Mouse (Mus musculus): ENCODE data around the gene Ocel1. TPM values are rescaled to one million over a fixed set of nuclear protein-coding genes. Genes with fewer than 3 reads are reported as not detected.

Gene Ocel1
- polyA plus RNA-seq, 1 experiment from 2014 or later = 20.5 TPM

DNA sequence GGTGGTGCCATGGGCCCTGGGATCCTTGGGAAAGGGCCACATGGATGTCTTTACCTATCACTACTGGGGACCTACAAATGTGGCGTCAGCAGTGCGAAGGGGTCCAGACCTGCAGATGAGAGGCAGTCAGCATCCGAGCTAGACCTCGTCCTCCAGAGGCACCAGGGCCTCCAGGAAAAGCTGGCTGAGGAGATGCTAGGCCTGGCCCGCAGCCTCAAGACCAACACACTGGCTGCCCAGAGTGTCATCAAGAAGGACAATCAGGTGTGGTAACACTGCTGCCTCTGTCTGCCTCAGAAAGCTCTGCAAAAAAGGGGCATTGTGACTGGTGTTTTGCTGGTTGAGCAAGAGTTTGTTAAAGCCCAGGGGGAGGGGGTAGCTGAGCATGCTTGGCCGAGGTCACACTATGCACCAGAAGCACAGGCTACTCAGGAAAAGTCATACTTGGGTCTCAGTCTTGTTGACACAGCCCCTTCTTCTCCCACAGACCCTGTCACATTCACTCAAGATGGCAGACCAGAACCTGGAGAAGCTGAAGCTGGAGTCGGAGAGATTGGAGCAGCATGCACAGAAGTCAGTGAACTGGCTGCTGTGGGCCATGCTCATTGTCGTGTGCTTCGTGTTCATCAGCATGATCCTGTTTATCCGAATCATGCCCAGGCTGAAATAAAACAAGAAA, 1.9 kb upstream of the Ocel1 start:
- no peak overlapping the region for H3K4me3 ChIP-seq (ENCODE audit: low read depth, low read length)
- no peak overlapping the region for H3K27ac ChIP-seq (ENCODE audit: low read depth, low read length)
- H3K27me3 ChIP-seq (replicated peaks; ENCODE audit: control insufficient read depth, insufficient read depth, low read length) = no peaks in the 10 kb centered on the region
- H3K4me1 ChIP-seq (replicated peaks; ENCODE audit: control insufficient read depth, insufficient read depth, low read length) = no peaks in the 10 kb centered on the region
- TF ChIP-seq CTCF (IDR thresholded peaks at IDR 0.05; ENCODE audit: low read depth) = no peak
- H3K9ac ChIP-seq (ENCODE audit: low read depth, low read length) = no peak overlapping the region
- no peaks in the 10 kb centered on the region for H3K9me3 ChIP-seq (ENCODE audit: control insufficient read depth)
- no peak for ATAC-seq
- no peak overlapping the region for H3K4me2 ChIP-seq (replicated peaks; ENCODE audit: low read depth)
- H3K36me3 ChIP-seq (ENCODE audit: control insufficient read depth, insufficient read depth) = peaks cover 24% of the 10 kb centered on the region; the same call in 1 of the 2 replicates
- WGBS = 94% methylated on average over 10 of the region's 10 CpGs

DNA sequence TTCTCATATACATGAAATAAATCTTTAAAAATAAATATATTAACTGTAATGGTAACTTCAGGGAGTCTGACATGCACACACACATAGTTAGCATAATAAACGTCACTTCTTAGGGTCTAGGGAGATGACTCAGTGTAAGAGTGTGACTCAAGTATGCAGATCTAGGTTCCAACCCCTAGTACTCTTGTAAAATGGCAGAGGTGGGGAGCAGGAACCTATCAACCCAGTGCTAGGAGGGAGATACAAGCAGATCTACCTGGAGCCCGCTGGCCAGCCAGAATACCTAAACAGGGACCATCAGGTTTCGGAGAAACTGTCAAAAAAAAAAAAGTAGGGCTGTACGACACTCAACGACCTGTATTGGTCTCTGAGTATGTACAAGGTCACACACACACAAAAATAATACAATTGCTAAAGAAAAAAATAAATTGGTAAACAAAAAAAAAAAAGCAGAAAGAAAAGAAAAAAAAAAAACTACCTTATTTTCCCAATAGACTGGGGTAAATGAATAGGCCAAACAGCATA, 325 bp upstream of the Ocel1 start:
- 14% methylated on average over 5 of the region's 5 CpGs for WGBS

DNA sequence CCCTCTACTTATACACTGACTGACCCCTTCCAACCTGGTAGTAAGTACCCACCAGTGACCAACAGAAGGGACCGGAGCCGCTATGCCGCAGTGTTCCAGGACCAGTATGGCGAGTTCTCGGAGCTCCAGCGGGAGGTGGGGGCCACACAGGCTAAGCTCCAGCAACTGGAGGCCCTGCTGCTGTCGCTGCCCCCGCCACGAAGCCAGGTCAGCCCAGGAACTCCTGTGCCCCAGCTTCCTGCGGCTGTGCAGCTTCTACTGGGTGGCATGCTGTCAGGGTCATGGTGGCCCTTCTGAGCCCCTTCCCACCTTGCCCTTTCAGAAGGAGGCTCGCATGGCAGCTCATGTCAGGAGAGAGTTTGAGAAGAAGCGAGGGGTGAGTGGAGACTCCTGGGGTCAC, 1.3 kb downstream of the Ocel1 start:
- Histone ChIP-seq H3K27ac (ENCODE audit: low read depth, low read length) (no peak overlapping the region), H3K4me3 (ENCODE audit: low read depth, low read length) (no peak overlapping the region), H3K36me3 (ENCODE audit: control insufficient read depth, insufficient read depth) (peaks cover 44% of the 10 kb centered on the region), H3K27me3 (replicated peaks; ENCODE audit: control insufficient read depth, insufficient read depth, low read length) (no peaks in the 10 kb centered on the region), H3K9ac (ENCODE audit: low read depth, low read length) (no peak overlapping the region), H3K4me1 (replicated peaks; ENCODE audit: control insufficient read depth, insufficient read depth, low read length) (peaks cover 10% of the 10 kb centered on the region; the same call in 1 of the 2 replicates), H3K4me2 (replicated peaks; ENCODE audit: low read depth) (no peak overlapping the region), H3K9me3 (ENCODE audit: control insufficient read depth) (no peaks in the 10 kb centered on the region)
- no peak for ATAC-seq
- no peak for TF ChIP-seq CTCF (IDR thresholded peaks at IDR 0.05; ENCODE audit: low read depth)
- 83% methylated on average over 12 of the region's 12 CpGs for WGBS

More for the DNA sequence above, 325 bp upstream of the Ocel1 start:
- Histone ChIP-seq H3K4me2 (replicated peaks; ENCODE audit: low read depth) (peak overlapping the region; percentile 60), H3K27me3 (replicated peaks; ENCODE audit: control insufficient read depth, insufficient read depth, low read length) (no peaks in the 10 kb centered on the region), H3K9ac (ENCODE audit: low read depth, low read length) (no peak overlapping the region; the same call in 1 of the 2 replicates), H3K4me1 (replicated peaks; ENCODE audit: control insufficient read depth, insufficient read depth, low read length) (peaks cover 4% of the 10 kb centered on the region; the same call in 1 of the 2 replicates), H3K36me3 (ENCODE audit: control insufficient read depth, insufficient read depth) (peaks cover 39% of the 10 kb centered on the region), H3K4me3 (ENCODE audit: low read depth, low read length) (peak overlapping the region; percentile 55), H3K27ac (ENCODE audit: low read depth, low read length) (peak overlapping the region; percentile 78; the same call in 1 of the 2 replicates), H3K9me3 (ENCODE audit: control insufficient read depth) (no peaks in the 10 kb centered on the region)
- ATAC-seq = no peak
- no peak for TF ChIP-seq CTCF (IDR thresholded peaks at IDR 0.05; ENCODE audit: low read depth)

DNA sequence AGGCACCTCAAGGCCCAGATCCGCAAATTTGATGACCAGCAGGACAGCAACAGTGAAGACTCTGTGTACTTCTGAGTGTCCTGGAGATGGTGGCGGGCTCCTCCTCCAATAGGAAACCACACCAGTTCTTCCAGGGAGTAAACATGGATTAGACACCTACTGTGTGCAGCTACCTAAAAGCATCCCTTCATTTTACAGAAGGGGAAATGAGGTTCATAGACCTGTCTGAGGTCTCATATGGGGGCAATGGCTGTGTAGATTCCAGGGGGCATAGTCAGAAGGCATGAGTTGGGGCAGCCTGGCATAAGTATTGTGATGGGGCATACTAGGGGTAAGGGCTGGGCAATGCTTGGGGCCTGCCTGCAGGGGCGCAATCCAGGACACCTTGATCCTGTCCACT, 1.9 kb downstream of the Ocel1 start:
- peaks cover 10% of the 10 kb centered on the region; the same call in 1 of the 2 replicates for H3K4me1 ChIP-seq (replicated peaks; ENCODE audit: control insufficient read depth, insufficient read depth, low read length)
- H3K9ac ChIP-seq (ENCODE audit: low read depth, low read length) = no peak overlapping the region
- no peak overlapping the region for H3K4me3 ChIP-seq (ENCODE audit: low read depth, low read length)
- H3K27ac ChIP-seq (ENCODE audit: low read depth, low read length) = no peak overlapping the region
- H3K9me3 ChIP-seq (ENCODE audit: control insufficient read depth) = no peaks in the 10 kb centered on the region
- no peaks in the 10 kb centered on the region for H3K27me3 ChIP-seq (replicated peaks; ENCODE audit: control insufficient read depth, insufficient read depth, low read length)
- no peak overlapping the region for H3K4me2 ChIP-seq (replicated peaks; ENCODE audit: low read depth)
- TF ChIP-seq CTCF (IDR thresholded peaks at IDR 0.05; ENCODE audit: low read depth) = peak; percentile 26
- no peak for ATAC-seq
- H3K36me3 ChIP-seq (ENCODE audit: control insufficient read depth, insufficient read depth) = peaks cover 49% of the 10 kb centered on the region
- 83% methylated on average over 3 of the region's 3 CpGs for WGBS

DNA sequence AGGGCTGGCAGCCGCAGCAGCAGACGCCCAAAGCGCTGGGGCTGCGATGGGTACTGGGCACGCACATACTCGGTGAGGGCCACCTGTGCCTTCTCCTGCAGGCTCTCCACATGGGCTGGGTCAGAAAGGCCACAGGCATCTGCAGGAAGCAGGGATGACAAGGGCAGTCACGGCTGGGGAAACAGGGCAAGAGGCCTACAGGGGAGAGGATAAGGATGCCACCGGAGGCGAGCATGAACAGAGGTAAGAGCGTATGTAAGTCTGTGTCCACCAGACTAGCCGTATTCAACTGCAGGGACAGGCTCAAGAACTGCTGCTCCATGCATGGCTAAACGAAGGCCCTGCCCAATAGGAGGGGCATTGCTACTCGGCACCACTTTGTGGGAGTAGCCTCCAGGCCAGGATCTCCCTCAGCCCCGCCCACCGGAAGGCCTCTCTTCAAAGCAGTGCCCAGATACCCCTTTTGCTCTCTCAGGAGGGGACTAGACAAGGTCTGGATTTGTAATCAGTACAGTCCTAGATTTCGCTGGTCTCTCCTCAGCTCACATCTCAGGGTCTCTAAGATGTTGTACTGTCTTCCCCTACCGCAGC, 3.6 kb downstream of the Ocel1 start:
- ATAC-seq = no peak
- Histone ChIP-seq H3K36me3 (ENCODE audit: control insufficient read depth, insufficient read depth) (peaks cover 42% of the 10 kb centered on the region), H3K9me3 (ENCODE audit: control insufficient read depth) (no peaks in the 10 kb centered on the region), H3K27me3 (replicated peaks; ENCODE audit: control insufficient read depth, insufficient read depth, low read length) (no peaks in the 10 kb centered on the region), H3K4me2 (replicated peaks; ENCODE audit: low read depth) (no peak overlapping the region), H3K27ac (ENCODE audit: low read depth, low read length) (0 out of 2 replicates have a peak overlapping the region, but pooled peaks have one; percentile 17), H3K4me3 (ENCODE audit: low read depth, low read length) (no peak overlapping the region), H3K4me1 (replicated peaks; ENCODE audit: control insufficient read depth, insufficient read depth, low read length) (peaks cover 19% of the 10 kb centered on the region; the same call in 1 of the 2 replicates), H3K9ac (ENCODE audit: low read depth, low read length) (no peak overlapping the region)
- 77% methylated on average over 17 of the region's 17 CpGs for WGBS
- TF ChIP-seq CTCF (IDR thresholded peaks at IDR 0.05; ENCODE audit: low read depth) = no peak

DNA sequence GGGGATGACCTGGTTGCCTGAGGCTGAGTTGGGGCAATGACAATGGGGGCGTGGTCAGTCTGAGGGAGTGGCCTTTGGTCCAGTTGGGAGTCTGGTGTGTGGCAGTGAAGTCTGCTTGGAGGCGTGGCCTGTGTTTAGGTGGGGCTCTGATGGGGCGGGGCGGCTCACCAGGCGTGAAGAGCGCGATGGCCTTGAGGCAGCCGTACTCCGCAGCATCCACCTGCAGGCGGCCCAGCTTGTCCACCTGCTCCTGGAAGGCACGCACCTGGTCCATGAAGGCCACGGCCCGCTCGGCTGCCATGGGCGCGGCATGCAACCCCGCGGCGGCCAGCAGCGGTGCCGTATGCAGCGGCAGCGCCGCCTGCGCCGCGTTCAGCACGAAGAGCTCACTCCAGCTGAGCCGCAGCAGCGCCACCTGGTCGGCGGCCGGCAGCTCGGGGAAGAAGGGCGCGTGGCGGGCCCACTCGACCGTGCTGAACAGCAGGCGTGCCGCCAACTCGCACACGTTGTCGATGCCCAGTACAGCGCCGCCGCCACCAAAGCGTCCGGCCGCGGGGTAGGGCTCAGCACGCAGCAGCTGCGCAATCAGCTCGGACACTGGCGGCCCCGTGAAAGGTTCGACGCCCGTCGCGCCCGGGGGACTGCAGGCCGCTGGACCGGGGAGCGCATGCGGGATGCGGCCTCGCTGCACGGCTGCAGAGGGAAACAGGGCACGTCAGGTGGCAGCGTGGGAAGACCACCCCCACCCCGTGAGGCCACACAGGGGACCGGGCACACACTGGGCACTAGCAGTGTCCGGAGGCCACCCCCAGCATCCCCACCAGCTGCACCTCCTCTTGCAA, 4.7 kb downstream of the Ocel1 start:
- H3K9me3 ChIP-seq (ENCODE audit: control insufficient read depth) = no peaks in the 10 kb centered on the region
- H3K36me3 ChIP-seq (ENCODE audit: control insufficient read depth, insufficient read depth) = peaks cover 41% of the 10 kb centered on the region
- TF ChIP-seq CTCF (IDR thresholded peaks at IDR 0.05; ENCODE audit: low read depth) = peak; percentile 73
- H3K9ac ChIP-seq (ENCODE audit: low read depth, low read length) = no peak overlapping the region
- 17% methylated on average over 73 of the region's 74 CpGs for WGBS
- peaks cover 19% of the 10 kb centered on the region; the same call in 1 of the 2 replicates for H3K4me1 ChIP-seq (replicated peaks; ENCODE audit: control insufficient read depth, insufficient read depth, low read length)
- no peaks in the 10 kb centered on the region for H3K27me3 ChIP-seq (replicated peaks; ENCODE audit: control insufficient read depth, insufficient read depth, low read length)
- H3K27ac ChIP-seq (ENCODE audit: low read depth, low read length) = peak overlapping the region; percentile 70
- ATAC-seq = peak; percentile 42
- H3K4me2 ChIP-seq (replicated peaks; ENCODE audit: low read depth) = peak overlapping the region; percentile 58
- H3K4me3 ChIP-seq (ENCODE audit: low read depth, low read length) = no peak overlapping the region
